Mouse (Mus musculus) myocyte (in vitro differentiated cells): Measurements from ENCODE around the gene Lingo3. TPM values are rescaled to one million over a fixed set of nuclear protein-coding genes. Genes with fewer than 3 reads are reported as not detected.

Experiments used
- H3K27me3 ChIP-seq: one replicate; pipeline ENCODE4 v1.6.1; 2011; ENCODE audit not compliant: control insufficient read depth, insufficient read depth, insufficient read length
- H3K36me3 ChIP-seq: one replicate; pipeline ENCODE4 v1.6.1; 2011; ENCODE audit not compliant: control insufficient read depth, insufficient read depth
- H3K4me2 ChIP-seq: one replicate; pipeline ENCODE4 v1.6.1; 2011; ENCODE audit warnings: low read depth, control low read depth
- H3K4me3 ChIP-seq: one replicate; pipeline ENCODE4 v1.5.1; 2011; ENCODE audit warnings: mild to moderate bottlenecking, control low read depth, moderate library complexity
- H3K79me2 ChIP-seq: one replicate; pipeline ENCODE4 v1.6.1; 2011; ENCODE audit not compliant: control insufficient read depth, insufficient read depth
- H3ac ChIP-seq: one replicate; pipeline ENCODE4 v1.6.1; 2011; ENCODE audit not compliant: control insufficient read depth, insufficient read length
- CEBPB ChIP-seq: IDR thresholded peaks from 2 replicates; pipeline ENCODE4 v1.6.1; 2011; ENCODE audit warnings: mild to moderate bottlenecking, moderate library complexity; ENCODE audit not compliant: poor library complexity, insufficient read depth, severe bottlenecking
- E2F4 ChIP-seq: IDR thresholded peaks from one replicate; pipeline ENCODE4 v1.6.1; 2011; ENCODE audit warnings: mild to moderate bottlenecking, control low read depth, moderate library complexity; ENCODE audit not compliant: insufficient read depth
- MAX ChIP-seq: IDR thresholded peaks from one replicate; pipeline ENCODE4 v1.6.1; 2011; ENCODE audit warnings: low read depth, mild to moderate bottlenecking, control low read depth
- MYOD1 ChIP-seq, 3 experiments: IDR thresholded peaks; one replicate each; pipeline ENCODE4 v1.6.1; 2011; ENCODE audit warnings: control low read depth in 2 of 3, low read depth in 2 of 3, mild to moderate bottlenecking in 2 of 3, moderate library complexity in 1 of 3; ENCODE audit not compliant: insufficient read length in 2 of 3, control insufficient read depth in 1 of 3
- MYOG ChIP-seq, 3 experiments: IDR thresholded peaks; one replicate each; pipeline ENCODE4 v1.6.1; 2011; ENCODE audit warnings: control low read depth in 2 of 3, low read depth in 2 of 3, mild to moderate bottlenecking in 2 of 3; ENCODE audit not compliant: insufficient read length in 2 of 3, control insufficient read depth in 1 of 3, insufficient read depth in 1 of 3
- POLR2A ChIP-seq: IDR thresholded peaks from one replicate; pipeline ENCODE4 v1.6.1; 2011; ENCODE audit warnings: low read depth, mild to moderate bottlenecking, control low read depth, moderate library complexity; ENCODE audit not compliant: insufficient read length
- POLR2AphosphoS2 ChIP-seq: IDR thresholded peaks from one replicate; pipeline ENCODE4 v1.6.1; 2011; ENCODE audit warnings: low read depth, control low read depth; ENCODE audit not compliant: insufficient read length
- REST ChIP-seq: IDR thresholded peaks from one replicate; pipeline ENCODE4 v1.6.1; 2011; ENCODE audit warnings: mild to moderate bottlenecking, control low read depth, moderate library complexity; ENCODE audit not compliant: insufficient read depth, insufficient read length
- SRF ChIP-seq: IDR thresholded peaks from one replicate; pipeline ENCODE4 v1.6.1; 2011; ENCODE audit warnings: low read depth; ENCODE audit not compliant: control insufficient read depth, insufficient read length
- TCF12 ChIP-seq: IDR thresholded peaks from one replicate; pipeline ENCODE4 v1.6.1; 2011; ENCODE audit warnings: mild to moderate bottlenecking, control low read depth; ENCODE audit not compliant: poor library complexity, insufficient read depth, severe bottlenecking
- TCF3 ChIP-seq: IDR thresholded peaks from one replicate; pipeline ENCODE4 v1.6.1; 2011; ENCODE audit warnings: low read depth, control low read depth; ENCODE audit not compliant: insufficient read length
- USF1 ChIP-seq: IDR thresholded peaks from one replicate; pipeline ENCODE4 v1.6.1; 2011; ENCODE audit warnings: low read depth, mild to moderate bottlenecking, control low read depth, moderate library complexity
- polyA plus RNA-seq: library from polyadenylated mRNA; unstranded; fragments of >200 nt; fragmentation: generic; extraction: Trizol; gene quantifications from one replicate; pipeline ENCODE4 v1.2.1, GENCODE M21; 2012; ENCODE audit warnings: missing spikeins

Gene Lingo3
- polyA plus RNA-seq, 1 experiment = 0.05 TPM

DNA sequence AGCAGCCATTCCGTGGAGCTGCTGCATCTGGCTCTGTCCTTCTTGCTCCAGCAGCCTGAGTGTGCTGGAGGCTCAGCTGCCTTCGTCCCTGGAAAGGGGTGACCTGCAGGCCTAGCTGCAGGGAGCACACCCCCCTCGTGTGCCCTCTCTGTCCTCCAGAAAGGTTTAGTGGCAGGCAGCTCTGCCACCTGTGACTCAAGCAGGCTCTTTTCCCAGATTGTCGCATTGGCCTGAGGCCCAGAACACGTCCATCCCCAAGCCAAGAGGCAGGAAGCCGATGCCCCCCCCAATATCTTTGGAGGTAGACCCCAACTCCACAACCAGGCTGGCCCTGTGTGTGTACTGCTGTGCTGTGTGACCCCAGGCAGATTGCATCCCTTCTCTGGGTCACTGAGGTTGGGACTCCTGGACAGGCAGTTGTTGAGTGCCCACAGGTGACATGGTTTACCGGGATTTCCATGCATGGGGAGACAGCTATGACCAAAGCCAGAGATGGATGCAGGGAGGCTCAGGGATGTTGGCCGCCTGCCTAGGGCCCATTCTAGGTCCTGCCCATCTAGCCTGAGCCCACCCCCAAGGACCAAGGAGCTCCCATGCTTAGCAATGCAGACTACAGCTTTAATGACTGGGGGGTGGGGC lies 1.3 kb upstream of the Lingo3 start:
- TF ChIP-seq MYOD1 (IDR thresholded peaks at IDR 0.05; ENCODE audit: control insufficient read depth in 1 of 3, insufficient read length in 2 of 3, low read depth in 2 of 3) (peak in 1 of 3 experiments; percentile 7), CEBPB (no peak)
- H3K4me3 ChIP-seq = no peak overlapping the region

DNA sequence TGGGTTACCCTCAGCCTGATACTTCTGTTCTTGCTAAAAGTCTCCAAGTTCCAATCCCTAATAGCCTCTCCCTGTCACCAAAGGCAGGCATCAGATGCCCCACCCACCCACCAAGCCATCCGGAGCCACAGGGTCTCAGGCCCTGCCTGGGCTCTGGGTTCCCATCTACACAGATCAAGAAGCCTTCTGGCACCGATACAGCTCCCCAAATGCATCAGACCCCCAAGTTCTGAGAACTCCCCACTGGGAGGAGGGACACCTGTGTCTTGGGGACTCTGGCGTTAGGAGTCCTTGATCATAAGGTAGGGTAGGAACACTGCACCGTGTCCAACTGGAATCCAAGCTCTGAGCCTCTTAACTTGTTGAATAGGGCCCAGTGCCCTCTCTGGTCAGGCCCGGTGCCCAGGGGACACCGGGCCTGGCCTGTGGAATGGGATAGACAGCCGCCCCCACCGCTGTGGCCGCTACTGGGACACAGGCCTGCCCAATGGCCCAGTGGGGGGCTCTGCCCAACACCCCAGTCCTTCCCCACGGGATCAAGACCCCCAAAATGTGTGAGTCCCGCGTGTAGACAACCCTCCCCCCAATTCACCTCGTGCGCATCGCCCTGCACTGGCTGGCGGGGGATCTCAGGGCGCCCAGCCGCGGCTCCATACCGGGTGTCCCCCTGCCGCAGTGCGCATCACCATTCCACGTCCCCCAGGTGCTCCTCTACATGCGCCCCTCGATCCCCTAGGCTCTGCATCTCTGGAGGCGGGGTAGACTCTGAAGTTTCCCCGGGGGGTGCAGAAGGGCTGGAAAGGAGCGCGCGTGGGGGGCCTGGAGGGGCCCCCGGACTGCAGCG lies 530 bp downstream of the Lingo3 start:
- no peaks in the 10 kb centered on the region for H3K36me3 ChIP-seq
- TF ChIP-seq POLR2A (no peak), MAX (no peak), E2F4 (no peak), REST (no peak), SRF (no peak), MYOD1 (IDR thresholded peaks at IDR 0.05; ENCODE audit: control insufficient read depth in 1 of 3, insufficient read length in 2 of 3, low read depth in 2 of 3) (no peak)
- no peak overlapping the region for H3ac ChIP-seq
- no peak overlapping the region for H3K4me3 ChIP-seq
- no peaks in the 10 kb centered on the region for H3K79me2 ChIP-seq
- H3K4me2 ChIP-seq = no peak overlapping the region
- H3K27me3 ChIP-seq = peaks cover 39% of the 10 kb centered on the region

More for the DNA sequence above, 1.3 kb upstream of the Lingo3 start:
- Histone ChIP-seq H3K79me2 (no peaks in the 10 kb centered on the region), H3K27me3 (peaks cover 39% of the 10 kb centered on the region), H3K4me2 (no peak overlapping the region), H3ac (no peak overlapping the region), H3K36me3 (no peaks in the 10 kb centered on the region)

DNA sequence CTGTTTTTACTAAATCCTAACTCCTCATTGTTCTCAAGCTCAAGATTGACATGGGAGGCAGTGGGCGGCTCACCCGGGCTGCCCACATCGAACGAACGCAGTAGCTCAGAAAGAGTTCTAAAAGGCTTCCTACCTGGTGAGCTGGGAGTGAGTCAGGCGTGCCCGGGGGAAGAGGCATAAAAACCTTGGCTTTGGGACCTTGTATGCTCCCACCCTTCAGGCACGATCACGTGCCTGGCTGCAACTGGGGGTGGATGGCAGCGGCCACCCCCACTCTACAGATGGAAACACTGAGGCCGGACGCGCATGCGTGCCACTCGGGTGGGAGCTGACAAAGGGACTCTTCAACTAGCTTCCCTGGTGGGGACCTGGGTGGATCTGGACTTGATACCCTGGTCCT lies 1.5 kb downstream of the Lingo3 start:
- Histone ChIP-seq H3K36me3 (no peaks in the 10 kb centered on the region), H3K4me3 (no peak overlapping the region), H3ac (no peak overlapping the region), H3K4me2 (no peak overlapping the region), H3K27me3 (peaks cover 39% of the 10 kb centered on the region), H3K79me2 (no peaks in the 10 kb centered on the region)
- TF ChIP-seq E2F4 = no peak
- TF ChIP-seq MAX = no peak
- TF ChIP-seq POLR2AphosphoS2 = no peak
- no peak for TF ChIP-seq TCF12
- TF ChIP-seq MYOG (IDR thresholded peaks at IDR 0.05; ENCODE audit: control insufficient read depth in 1 of 3, insufficient read depth in 1 of 3, insufficient read length in 2 of 3, low read depth in 2 of 3) = no peak
- TF ChIP-seq REST = no peak
- no peak for TF ChIP-seq SRF
- TF ChIP-seq MYOD1 (IDR thresholded peaks at IDR 0.05; ENCODE audit: control insufficient read depth in 1 of 3, insufficient read length in 2 of 3, low read depth in 2 of 3) = no peak
- TF ChIP-seq USF1 = no peak
- TF ChIP-seq POLR2A = no peak
- TF ChIP-seq TCF3 = no peak
- TF ChIP-seq CEBPB = no peak

DNA sequence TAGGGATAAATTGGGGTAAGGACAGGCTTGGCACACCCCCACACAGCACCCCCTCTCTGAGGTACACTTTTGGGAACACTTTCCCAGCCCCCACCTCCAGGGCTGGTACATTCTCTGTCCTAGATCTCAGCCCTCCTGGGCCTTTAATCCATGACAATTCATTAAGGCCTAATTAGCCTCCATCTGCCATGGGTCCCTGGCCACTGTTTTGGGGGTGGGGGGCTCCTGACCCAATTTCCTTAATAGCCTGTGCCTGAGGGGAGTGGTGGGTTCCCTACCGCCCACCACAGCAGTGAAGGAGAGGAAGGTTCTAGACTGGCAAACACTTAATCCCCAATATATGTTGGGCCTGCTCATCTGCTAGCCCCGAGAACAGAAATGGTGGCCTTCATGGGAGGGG lies 2.2 kb downstream of the Lingo3 start:
- Histone ChIP-seq H3K36me3 (no peaks in the 10 kb centered on the region), H3ac (no peak overlapping the region), H3K27me3 (peaks cover 39% of the 10 kb centered on the region), H3K79me2 (no peaks in the 10 kb centered on the region), H3K4me3 (no peak overlapping the region), H3K4me2 (no peak overlapping the region)
- TF ChIP-seq MYOG (IDR thresholded peaks at IDR 0.05; ENCODE audit: control insufficient read depth in 1 of 3, insufficient read depth in 1 of 3, insufficient read length in 2 of 3, low read depth in 2 of 3) (no peak), POLR2A (no peak), TCF12 (no peak), USF1 (no peak), E2F4 (no peak), TCF3 (no peak), MYOD1 (IDR thresholded peaks at IDR 0.05; ENCODE audit: control insufficient read depth in 1 of 3, insufficient read length in 2 of 3, low read depth in 2 of 3) (no peak), CEBPB (no peak)

DNA sequence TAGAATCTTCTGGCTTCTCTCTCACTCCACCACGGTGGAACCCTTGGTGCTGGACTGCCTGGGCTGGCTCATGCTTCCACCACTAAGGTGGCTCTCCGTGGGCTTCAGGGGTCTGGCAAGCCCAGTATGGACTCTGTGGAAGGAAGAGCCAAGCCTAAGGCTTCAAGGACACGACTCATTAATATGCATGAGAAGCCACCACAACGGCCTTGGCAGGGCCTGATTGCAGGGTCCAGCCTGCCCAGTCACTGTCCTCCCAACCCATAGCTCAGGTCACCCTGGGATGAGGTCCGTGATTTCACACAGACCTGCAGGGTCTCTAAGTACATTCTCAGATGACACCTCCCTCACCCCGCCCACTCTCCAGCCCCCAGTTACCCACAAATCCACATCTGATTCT lies 4.0 kb downstream of the Lingo3 start:
- Histone ChIP-seq H3K79me2 (no peaks in the 10 kb centered on the region), H3K36me3 (no peaks in the 10 kb centered on the region), H3ac (no peak overlapping the region), H3K4me2 (no peak overlapping the region), H3K27me3 (peaks cover 31% of the 10 kb centered on the region), H3K4me3 (no peak overlapping the region)
- TF ChIP-seq E2F4 (no peak), CEBPB (no peak), POLR2AphosphoS2 (no peak), REST (no peak), MYOD1 (IDR thresholded peaks at IDR 0.05; ENCODE audit: control insufficient read depth in 1 of 3, insufficient read length in 2 of 3, low read depth in 2 of 3) (no peak)
